Mouse (Mus musculus): ENCODE data around the gene Gm21586. TPM values are rescaled to one million over a fixed set of nuclear protein-coding genes. Genes with fewer than 3 reads are reported as not detected.

Gene Gm21586
- not detected in 2 replicates for polyA plus RNA-seq (2012; rRNA removed)

GRCm38 (mm10) chr4:42439078-42439477 is at the start of gene Gm21586:
Gene Gm21586 (plus strand): TSS chr4:42439378.

DNA sequence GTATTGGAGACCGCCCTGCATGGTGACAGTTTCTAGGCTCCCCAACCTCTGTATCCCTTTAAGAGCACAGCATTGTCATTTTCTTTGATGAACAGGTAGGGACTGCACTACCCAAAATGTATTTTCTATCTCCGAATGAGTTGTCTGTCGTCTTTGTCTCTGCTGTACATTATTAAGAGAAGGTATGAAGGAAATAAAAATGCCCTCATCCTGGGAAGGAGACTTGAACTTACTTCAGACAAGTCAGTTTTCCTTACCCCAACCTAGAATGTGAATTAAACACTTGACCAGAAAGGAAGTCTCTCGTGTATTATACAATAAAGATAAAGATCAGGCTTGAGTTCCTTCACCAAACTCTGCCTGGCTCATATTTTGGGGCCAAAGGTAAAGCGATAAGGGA is 27.3 kb downstream of the Gm21586 start, which contains the start of gene Gm2163:
Gm2163 (plus strand) TSS at position 301 of the 400 bp plus-strand sequence.

Other genes starting within 250 kb of the Gm21586 start
- not detected in 2 replicates for gene Gm10600, start 198.7 kb upstream of the Gm21586 start, polyA plus RNA-seq (2012; rRNA removed)
- not detected in 2 replicates for gene Ccl21b, start 183.6 kb upstream of the Gm21586 start, polyA plus RNA-seq (2012; rRNA removed)
- gene Gm21953, start 145.1 kb upstream of the Gm21586 start, polyA plus RNA-seq (2012; rRNA removed), result not detected in 2 replicates
- not detected in 2 replicates for gene Fam205a3, start 121.0 kb upstream of the Gm21586 start, polyA plus RNA-seq (2012; rRNA removed)
- gene Gm2163, start 27.4 kb downstream of the Gm21586 start, polyA plus RNA-seq (2012; rRNA removed), result 0.38 and 0.56 TPM in 2 replicates
- not detected in 2 replicates for gene Fam205a2, start 88.8 kb downstream of the Gm21586 start, polyA plus RNA-seq (2012; rRNA removed)
- gene Gm10591, start 172.8 kb downstream of the Gm21586 start, polyA plus RNA-seq (2012; rRNA removed), result not detected in 2 replicates
- gene Gm2564, start 190.3 kb downstream of the Gm21586 start, polyA plus RNA-seq (2012; rRNA removed), result 0.11 and 0.25 TPM in 2 replicates
- 0.51 TPM in 1 of 2 replicates, not detected in the other for gene Ccl27b, start 215.9 kb downstream of the Gm21586 start, polyA plus RNA-seq (2012; rRNA removed)
- gene Il11ra2, start 222.5 kb downstream of the Gm21586 start, polyA plus RNA-seq (2012; rRNA removed), result 0.06 and 0.18 TPM in 2 replicates